Mouse (Mus musculus): ENCODE measurements around the gene Zfp93.

Zfp93 gene

DNA sequence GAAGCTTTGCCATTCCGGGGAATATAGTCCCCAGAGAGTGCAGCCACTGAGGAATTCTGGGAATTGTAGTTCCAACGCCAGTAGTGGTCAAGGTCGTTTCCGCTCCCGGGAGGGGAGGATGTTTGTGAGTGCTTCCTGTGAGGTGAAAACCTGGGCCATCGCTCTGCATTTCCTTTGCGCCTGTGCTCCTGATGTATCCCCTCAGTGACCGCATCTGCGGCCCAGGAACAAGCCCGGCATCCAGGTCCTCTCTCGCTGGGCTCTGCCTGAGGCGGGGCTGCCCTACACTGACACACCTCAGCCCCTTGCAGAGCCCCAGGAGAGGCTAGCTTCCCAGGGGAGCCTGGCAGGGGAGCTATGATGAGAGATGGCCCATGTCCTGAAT lies at the start of gene Zfp93:
TSS of gene Zfp93 (plus strand) at position 133 of the 385 bp plus-strand sequence.
- DNase-seq (ENCODE audit: low read depth, low spot score): peak; percentile 89

DNA sequence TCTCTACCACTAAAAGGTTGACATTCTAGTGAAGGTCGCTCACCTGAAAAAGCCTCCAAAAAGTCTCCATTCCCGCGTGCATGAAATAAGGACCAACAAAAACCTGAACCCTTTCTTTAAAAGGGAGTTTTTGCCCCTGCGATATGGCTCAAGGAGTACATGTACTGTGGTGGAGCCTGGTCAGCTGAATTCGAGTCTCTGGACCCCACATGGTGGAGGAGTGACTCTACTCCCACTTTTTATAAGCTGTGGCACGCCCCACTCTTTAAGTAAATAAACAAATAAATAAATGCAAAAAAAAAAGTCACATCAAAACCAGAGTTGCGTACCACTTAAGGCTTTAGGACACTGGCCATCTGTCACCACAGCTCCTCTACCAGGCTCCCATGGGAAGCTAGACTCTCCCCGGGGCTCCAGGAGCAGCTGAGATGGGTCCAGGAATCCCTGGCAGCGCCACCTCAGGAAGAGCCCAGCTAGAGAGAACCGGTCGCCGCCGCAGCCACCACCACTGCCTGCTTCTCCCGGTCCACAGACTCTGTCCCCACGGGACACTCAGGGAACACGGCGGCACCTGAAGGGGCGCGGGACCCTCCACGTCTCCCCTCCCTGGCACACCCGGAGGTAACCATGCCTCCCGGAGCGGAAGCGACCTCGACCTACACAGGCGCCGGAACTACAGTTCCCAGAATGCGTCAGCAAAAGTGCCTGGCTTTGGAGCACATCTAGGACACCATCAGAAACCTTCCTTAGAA lies 33.0 kb upstream of the Zfp93 start, which contains the start of gene Zfp109:
TSS of gene Zfp109 (minus strand) at position 521 of the 752 bp plus-strand sequence.
- peak; percentile 74 for DNase-seq (ENCODE audit: low read depth, low spot score)

DNA sequence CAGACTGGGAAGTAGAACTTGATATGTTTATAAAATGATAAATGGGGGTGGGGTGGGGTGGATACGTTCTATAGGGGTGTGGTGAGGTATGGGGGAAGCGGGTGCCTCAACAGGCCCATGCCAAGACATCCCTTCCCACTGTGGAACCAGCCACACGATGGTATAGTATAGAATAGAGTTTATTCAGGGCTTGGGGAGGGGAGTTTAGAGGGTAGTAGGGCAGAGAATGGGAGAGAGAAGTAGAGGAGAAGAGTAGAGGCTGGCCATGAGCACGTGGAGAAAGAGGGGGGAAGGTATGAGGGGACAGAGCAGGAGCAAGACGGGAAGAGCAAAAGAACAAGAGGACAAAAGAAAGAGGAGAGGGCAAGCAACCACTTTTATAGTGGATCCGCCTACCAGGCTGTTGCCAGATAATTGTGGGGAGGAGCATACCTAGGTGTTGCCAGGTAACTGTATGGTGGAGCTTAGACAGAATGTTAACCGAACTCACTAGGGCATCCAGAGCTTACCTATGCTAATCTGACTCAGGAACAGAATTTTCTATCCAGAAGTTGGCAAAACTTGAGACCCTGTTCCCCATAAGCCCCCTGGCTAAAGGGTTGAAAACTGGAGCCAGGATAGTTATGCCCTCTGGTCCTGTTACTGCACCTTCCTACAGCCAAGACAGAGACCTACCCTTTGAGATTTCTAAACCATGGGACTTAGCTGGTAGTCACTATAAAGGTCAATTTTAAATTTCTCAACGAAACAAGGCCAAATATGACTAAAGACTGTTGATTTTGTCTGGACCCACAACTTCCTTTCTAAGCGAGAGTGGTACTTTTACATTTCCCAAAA lies 16.2 kb upstream of the Zfp93 start:
- peak; percentile 61 for DNase-seq (ENCODE audit: low read depth, low spot score)

DNA sequence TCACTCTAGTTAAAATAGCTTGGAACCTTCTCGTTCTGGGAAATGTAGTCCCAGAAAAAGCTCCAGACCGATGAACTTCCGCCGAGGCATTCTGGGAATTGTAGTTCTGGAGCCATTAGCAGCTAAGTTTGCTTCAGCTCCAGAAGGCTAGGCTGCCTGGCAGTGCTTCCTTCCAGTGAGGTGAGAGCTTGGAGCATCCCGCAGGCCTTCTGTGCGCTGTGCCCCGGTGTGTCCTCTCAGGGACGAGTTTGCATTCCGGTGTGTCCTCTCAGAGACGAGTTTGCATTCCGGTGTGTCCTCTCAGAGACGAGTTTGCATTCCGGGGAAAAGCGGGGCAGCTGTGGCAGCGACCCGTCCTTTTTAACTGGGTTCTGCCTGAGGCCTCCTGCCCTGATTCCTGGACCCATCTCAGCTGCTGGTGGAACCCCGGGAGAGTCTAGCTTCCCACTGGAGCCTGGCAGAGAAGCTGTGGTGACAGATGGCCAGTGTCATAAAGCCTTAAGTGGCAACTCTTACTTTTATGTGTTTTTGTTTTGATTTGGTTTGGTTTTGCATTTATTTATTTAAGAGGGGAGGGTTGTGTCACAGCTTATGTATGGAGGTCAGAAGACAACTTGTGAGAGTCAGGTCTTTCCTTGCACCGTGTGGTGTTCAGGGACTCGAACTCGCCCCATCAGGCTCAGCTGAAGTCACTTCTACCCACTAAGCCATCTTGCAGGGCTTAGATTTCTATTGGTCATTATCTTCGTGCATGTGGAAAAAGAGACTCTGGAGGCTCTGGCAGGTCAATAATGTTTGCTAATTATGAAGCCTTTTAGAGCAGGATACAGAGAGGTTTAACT lies 15.4 kb upstream of the Zfp93 start, which contains the start of gene Zfp108:
TSS of gene Zfp108 (plus strand) at position 162 of the 842 bp plus-strand sequence.
- peak; percentile 80 for DNase-seq (ENCODE audit: low read depth, low spot score)

DNA sequence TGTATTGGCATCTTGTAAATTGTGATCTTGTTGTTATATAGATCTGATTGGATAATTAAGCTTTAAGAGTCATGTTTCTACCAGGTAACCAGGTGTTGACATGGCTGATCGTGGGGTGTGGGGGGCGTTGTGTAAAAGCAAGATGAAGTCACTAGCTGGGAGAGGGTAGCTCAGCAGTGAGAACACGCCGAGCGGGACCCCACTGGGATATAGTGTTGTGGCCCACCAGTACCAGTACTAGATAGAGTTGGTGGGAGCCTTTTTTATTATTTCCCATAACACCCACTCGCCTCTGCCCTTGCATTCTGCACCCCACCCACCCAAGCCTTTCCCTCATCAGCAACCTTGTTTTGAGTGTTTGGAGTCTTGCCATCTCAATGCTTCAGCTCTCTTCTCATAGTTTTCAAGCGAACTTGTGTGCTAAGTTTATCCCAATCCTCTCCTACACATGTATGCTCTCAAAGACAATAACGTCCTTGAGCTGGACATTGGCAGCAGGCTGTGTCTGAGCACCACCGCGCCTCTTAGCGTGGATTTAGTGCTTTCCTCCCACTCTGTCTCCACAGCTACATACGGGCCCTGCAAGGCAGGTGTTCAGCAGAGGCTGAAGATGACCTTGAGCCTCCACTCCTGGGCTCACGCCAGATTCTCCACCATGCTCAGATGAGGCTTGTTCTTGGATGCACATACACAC lies 10.8 kb upstream of the Zfp93 start:
- no peak for DNase-seq (ENCODE audit: low read depth, low spot score)

DNA sequence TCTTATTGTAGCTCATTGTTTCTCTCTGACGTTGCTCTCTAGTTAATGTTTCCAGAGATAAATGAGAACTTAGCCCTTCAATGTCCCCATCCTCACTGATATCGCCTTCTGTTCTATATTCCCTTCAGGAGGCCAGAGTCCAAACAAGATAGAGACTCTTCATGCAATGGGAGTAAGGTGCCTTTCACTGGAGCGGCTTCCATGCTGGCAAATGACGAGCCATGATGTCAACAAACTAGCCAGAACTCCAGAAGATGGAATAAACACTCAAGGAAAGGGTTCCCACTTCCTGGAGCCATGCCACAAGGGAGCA lies 10.3 kb upstream of the Zfp93 start:
- no peak for DNase-seq (ENCODE audit: low read depth, low spot score)

DNA sequence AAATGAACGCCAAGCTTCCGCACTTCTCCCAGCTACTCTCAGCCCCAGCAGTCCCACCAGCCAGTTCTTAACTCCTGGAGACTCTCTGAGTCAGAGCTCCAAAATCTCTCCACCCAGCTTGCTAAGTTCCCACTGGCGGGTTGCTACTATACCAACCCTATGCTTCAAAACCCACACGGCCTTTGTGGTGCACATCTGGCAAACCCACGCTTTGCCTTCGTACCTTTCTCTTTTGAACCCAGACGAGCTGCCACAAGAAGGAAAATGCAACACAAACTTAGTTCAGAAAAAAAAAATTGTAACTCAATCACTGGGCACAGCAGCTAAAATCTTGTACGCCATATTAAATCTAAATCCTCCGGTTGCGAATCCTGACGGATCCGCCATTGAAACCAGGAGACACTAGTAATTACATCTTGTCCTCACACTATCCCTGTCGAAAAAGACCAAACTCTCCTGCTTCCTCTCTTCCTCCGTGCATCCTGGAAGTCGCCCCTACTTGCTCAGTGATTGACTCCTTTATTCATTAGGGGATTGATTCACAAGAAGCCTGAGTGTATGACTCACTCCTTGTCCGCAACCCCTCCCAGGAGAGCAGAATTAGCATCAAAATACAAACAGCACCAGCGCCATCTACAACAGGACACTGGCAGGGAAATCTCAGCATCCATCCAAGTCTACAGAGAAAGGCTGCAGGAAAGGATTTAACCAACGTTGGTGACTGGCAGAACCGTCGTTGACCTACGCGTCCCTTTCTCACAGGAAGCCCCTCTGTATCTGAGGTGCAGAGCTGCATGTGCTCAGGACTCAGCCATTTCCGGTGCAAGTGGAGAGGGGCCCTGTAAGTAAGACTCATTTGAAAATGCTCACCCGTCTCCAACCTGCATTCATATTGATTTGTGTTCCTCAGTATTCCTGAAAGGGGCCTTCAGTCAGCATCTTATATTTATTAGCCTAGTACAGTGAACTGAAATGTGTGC lies 1.8 kb upstream of the Zfp93 start:
- peak; percentile 80 for DNase-seq (ENCODE audit: low read depth, low spot score)

DNA sequence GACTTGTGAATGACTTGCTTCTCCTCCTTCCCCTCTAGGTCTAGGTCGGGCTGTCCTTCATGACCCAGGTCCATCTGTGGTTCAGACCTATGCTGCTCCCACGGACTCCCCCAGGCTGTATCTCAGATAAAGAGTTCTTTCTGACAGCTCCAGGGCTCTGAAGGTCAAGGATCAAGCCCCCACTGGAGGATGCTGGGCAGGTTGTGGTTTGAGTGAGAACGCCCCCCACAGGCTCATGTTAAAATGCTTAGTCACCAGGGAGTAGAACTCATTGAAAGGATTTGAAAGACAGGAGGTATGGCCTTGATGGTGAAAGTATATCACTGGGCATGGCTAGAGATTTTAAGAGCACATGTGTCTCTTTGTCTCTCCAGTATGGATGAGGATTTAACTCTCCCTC lies 964 bp upstream of the Zfp93 start:
- peak; percentile 52 for DNase-seq (ENCODE audit: low read depth, low spot score)

DNA sequence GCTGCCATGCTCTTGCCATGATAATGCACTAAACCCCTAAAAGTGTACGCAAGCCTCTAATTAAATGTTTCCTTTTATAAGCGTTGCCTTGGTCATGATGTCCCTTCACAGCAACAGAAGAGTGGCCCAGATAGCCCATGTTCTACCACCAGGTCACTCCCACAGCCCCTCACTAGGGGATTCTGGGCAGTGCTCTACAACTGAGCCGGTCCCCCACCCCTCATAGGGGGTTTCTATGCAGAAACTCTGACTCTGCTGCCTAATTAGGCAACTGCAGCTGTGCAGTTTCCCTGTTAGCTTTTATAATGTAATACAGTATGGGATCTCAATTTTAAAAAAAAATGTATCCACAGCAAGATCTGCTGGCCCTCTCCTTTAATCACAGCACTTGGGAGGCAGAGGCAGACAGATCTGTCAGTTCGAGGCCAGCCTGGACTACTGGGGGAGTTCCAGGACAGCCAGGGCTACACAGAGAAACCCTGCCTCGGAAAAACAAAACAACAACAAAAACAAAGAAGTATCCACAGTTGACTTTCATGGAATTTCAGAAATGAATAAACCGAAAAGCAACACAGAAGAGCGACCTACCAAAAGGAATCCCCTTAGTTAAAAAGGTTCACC lies 443 bp upstream of the Zfp93 start:
- DNase-seq (ENCODE audit: low read depth, low spot score): no peak

DNA sequence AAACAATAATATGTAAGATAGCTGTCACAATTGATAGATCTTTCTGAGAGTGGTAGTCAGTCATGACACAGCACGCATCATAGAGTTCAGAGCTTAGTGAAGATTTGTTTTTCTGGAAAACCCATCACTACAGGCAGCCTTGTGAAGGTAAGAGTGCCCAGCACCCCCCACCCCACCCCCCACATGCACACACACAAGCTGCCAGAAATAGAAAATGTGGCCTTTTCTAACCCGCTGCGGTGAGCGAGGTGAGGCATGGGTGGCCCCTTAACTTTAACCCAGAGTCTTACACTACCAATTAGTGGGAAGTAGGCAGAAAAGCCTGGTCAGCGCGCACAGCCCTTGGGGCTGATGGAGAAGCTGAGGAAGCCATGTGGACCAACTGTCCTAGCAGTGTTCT lies 971 bp downstream of the Zfp93 start:
- no peak for DNase-seq (ENCODE audit: low read depth, low spot score)

DNA sequence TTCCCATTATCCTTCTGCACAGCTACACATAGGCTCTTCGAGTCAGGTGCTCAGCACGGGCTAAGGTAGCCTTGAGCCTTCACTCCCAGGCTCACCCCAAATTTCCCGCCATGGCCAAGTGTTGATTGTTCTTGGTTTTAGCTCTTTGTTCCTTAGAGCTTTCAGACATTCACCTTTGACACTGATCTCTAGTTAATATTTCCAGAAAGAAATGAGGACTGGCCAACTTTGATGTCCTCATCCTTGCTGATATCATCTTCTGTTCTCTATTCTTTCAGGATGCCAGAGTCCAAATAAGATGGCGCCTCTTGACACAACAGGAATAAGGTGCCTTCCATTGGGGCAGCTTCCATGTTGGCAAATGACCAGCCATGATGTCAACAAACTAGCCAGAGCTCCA lies 4.2 kb downstream of the Zfp93 start:
- DNase-seq (ENCODE audit: low read depth, low spot score): no peak

DNA sequence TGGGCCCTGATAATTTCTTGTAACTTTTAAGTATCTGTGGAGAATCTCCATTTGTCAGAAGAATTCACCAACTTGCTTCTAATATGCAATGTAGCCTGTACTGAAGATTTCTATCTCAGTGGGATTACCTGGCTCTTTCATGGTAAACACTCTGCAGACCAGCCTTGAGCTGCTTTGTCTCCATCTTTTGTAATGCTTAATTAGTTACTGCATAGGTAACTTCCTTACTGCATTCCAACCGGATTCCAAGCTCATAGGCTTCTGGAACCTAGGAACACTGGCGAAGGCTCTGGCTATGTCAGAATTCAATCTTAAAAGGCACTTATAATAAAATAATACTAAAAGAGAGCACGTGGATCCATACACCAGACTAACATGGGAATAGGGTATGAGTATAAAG lies 8.6 kb downstream of the Zfp93 start:
- DNase-seq (ENCODE audit: low read depth, low spot score): peak; percentile 81

DNA sequence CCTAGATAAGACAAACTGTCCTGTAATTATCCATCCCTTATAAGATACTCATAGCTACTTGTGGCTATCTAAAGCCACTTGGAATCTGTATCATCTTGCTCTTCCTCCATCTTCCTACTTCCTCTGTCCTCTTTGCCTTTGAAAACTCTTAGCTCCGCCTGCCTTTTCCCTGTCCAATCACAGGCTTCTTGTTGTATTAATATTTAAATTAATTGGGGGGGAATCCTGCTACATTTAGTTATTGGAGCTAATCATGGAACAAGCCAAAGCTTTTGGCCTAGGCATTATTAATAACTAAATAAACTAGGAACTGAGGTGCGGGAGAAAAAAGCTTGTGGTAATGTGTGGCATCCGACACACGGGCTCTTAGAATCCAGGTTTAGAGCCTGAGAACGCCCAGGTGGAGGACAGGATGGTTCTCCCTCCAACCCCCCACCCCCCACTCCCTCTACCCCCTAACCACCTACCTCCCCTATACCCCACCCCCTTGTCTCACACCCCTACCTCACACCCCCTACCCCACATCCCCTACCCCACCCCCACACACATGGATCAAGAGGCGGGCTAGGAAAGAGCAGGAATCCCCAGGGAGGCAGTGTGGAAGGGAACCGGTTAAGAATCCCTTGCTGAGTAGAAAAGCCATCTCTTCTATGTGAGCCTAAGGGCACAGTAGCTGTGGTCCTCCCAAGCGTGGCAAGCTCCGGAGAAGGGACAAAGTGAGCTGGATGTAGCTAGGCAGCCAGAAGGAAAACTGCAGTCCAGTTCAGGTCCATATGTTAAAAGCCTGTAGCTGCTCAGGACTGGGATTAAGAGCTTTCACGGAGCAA lies 10.0 kb downstream of the Zfp93 start:
- peak; percentile 72 for DNase-seq (ENCODE audit: low read depth, low spot score)

DNA sequence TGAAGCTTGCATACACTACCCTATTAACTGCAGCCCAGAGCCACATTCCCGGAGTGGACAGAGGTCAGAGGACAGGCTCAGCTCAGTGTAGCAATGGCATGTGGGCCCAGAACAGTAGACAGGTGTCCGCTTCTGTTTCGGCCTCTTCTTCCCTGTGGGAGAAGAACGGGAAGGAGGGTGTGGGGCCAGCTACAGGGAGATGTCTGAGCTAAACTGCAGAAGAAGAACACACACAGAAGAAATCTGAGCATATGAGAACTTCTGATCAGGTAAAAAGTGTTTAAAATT lies 10.6 kb downstream of the Zfp93 start:
- no peak for DNase-seq (ENCODE audit: low read depth, low spot score)

DNA sequence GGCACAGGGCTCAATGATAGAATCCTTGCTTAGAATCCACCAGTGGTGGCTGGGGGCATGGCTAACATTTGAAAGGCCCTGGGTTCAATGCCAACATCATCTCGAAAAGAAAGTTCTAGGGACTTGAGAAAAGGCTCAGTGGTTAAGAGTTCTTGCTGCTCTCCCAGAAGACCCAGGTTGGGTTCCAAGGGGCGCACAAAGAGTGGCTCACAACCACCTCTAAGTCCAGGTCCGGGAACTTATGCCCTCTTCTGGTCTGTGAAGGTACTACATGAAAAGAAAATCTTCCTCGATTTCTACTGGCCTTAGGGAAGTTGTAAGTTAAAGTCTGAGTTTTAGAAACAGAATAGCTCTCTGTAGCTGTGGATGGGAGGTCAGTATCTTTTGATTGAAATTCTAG lies 15.9 kb downstream of the Zfp93 start:
- no peak for DNase-seq (ENCODE audit: low read depth, low spot score)

DNA sequence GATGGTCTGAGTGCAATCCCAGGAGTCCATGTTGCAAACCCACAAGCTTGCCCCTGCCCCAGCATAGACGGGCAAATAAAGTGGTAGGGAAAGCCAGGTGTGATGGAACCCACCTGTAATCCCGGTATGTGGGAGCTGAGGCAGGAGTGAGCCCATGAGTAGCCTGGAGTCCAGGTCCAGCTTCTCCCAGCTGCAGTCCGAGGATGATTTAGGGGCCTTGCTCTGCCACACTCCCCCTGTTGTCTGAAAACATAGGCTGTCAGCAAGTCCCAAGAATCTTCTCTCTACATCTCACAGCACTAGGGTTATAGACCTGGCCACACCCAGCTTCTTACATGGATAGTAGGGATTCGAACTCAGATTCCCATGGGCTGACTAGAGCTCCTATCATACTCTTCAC lies 16.7 kb downstream of the Zfp93 start:
- no peak for DNase-seq (ENCODE audit: low read depth, low spot score)

DNA sequence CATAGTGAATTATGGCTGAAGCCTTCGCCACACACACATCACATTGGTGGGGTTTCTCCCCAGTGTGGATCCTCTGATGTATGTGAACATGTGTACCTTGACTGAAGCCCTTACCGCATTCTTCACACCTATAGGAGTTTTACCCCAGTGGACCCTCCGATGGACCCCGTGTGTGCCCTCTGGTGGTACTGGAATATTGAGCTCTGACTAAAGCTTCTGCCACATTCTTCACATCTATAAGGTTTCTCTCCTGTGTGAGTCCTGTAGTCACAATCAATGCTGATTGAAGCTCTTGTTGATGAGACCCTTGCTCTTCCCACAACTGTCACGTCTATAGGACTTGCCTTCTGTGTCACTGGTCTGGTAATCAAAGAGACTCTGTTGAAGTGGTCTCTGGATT lies 17.4 kb downstream of the Zfp93 start:
- DNase-seq (ENCODE audit: low read depth, low spot score): peak; percentile 58

DNA sequence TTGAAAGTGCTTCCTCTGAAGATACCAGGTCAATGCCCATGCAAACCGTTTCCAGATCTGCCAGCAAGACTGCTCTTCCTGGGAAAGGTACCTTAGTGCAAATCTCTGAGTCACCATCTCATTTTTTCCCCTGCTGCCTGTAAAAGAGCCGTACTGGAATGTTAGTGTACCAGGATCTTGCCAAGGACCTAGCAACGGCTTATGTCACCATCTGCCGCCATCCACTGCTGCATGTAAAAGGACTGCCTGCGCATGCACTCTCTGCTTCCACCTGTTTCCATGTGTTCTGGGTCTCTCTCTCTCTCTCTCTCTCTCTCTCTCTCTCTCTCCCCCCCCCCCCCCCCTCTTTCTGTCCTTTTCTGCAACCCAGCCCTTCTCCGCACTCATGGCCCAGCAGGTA lies 18.3 kb downstream of the Zfp93 start:
- no peak for DNase-seq (ENCODE audit: low read depth, low spot score)

DNA sequence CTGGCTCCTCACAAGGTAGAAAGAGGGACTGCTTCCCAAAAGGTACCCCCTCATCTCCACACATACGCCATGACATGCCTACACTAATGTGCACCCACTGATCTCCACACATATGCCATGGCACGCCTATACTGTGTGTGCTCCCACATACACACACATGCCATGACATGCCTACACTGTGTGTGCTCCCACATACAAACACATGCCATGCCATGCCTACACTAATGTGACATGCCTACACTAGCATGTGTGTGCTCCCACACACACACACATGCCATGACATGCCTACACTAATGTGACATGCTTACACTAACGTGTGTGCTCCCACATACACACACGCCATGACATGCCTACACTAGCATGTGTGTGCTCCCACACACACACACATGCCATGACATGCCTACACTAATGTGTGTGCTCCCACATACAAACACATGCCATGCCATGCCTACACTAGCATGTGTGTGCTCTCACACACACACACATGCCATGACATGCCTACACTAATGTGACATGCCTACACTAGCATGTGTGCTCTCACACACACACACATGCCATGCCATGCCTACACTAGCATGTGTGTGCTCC lies 20.0 kb downstream of the Zfp93 start:
- no peak for DNase-seq (ENCODE audit: low read depth, low spot score)

Data from ES-CJ7 (cell line).